Mouse (Mus musculus) liver, postnatal 0 days (tissue): Measurements from ENCODE around the gene Rpl31.

Experiments
- CTCF ChIP-seq: sonication (generic); IDR thresholded peaks from 2 replicates; pipeline ENCODE4 v1.5.1; 2016; ENCODE audit warnings: antibody characterized with exemption, low read depth
- EP300 ChIP-seq: IDR thresholded peaks from 2 replicates; pipeline ENCODE4 v1.6.1; 2016; ENCODE audit warnings: antibody characterized with exemption, low read depth, mild to moderate bottlenecking

GRCm38 (mm10) chr1:39398284-39398683, 30.6 kb downstream of the Rpl31 start:
- TF ChIP-seq CTCF, result no peak
- no peak for TF ChIP-seq EP300
